Mouse (Mus musculus): ENCODE data around the gene E2f6. TPM values are rescaled to one million over a fixed set of nuclear protein-coding genes. Genes with fewer than 3 reads are reported as not detected.

The E2f6 gene
- polyA plus RNA-seq, 1 experiment = 27.9 TPM

- no peak for DNase-seq (ENCODE audit: low spot score)
Observed at GRCm38 (mm10) chr12:16874086-16874485, 63.3 kb downstream of the E2f6 start.

- DNase-seq (ENCODE audit: low spot score) = no peak
Observed at GRCm38 (mm10) chr12:16875269-16875668, 64.5 kb downstream of the E2f6 start.

- DNase-seq (ENCODE audit: low spot score) = no peak
Observed at GRCm38 (mm10) chr12:16875678-16876077, 64.9 kb downstream of the E2f6 start.

- DNase-seq (ENCODE audit: low spot score) = no peak
Observed at GRCm38 (mm10) chr12:16876667-16877066, 65.9 kb downstream of the E2f6 start.

GRCm38 (mm10) chr12:16877141-16877540 is 66.4 kb downstream of the E2f6 start:
- DNase-seq (ENCODE audit: low spot score) = no peak

GRCm38 (mm10) chr12:16877679-16878078 is 66.9 kb downstream of the E2f6 start:
- no peak for DNase-seq (ENCODE audit: low spot score)

- DNase-seq (ENCODE audit: low spot score) = no peak
Observed at GRCm38 (mm10) chr12:16879369-16879768, 68.6 kb downstream of the E2f6 start.

GRCm38 (mm10) chr12:16880077-16880476 is 69.3 kb downstream of the E2f6 start:
- no peak for DNase-seq (ENCODE audit: low spot score)

- DNase-seq (ENCODE audit: low spot score) = no peak
Observed at GRCm38 (mm10) chr12:16882442-16882841, 71.7 kb downstream of the E2f6 start.

- DNase-seq (ENCODE audit: low spot score) = no peak
Observed at GRCm38 (mm10) chr12:16883111-16883510, 72.3 kb downstream of the E2f6 start.

GRCm38 (mm10) chr12:16884534-16884933 is 73.8 kb downstream of the E2f6 start:
- no peak for DNase-seq (ENCODE audit: low spot score)

- DNase-seq (ENCODE audit: low spot score) = no peak
Observed at GRCm38 (mm10) chr12:16886354-16886753, 75.6 kb downstream of the E2f6 start.

Other genes starting within 250 kb of the E2f6 start
- 12.3 and 15.5 TPM in 2 replicates for gene Lpin1, start 200.0 kb upstream of the E2f6 start, polyA plus RNA-seq (2012; rRNA removed)
- 0.13 and 0.22 TPM in 2 replicates for gene Ntsr2, start 157.6 kb upstream of the E2f6 start, polyA plus RNA-seq (2012; rRNA removed)
- gene Greb1, start 10.1 kb upstream of the E2f6 start, polyA plus RNA-seq (2012; rRNA removed) = 0.29 and 0.35 TPM in 2 replicates
- 42.1 and 52.0 TPM in 2 replicates for gene Rock2, start 83.9 kb downstream of the E2f6 start, polyA plus RNA-seq (2012; rRNA removed)
- gene Pqlc3, start 189.4 kb downstream of the E2f6 start, polyA plus RNA-seq (2012; rRNA removed) = 23.4 and 24.4 TPM in 2 replicates
- 0.07 and 0.47 TPM in 2 replicates for gene 2410004P03Rik, start 200.8 kb downstream of the E2f6 start, polyA plus RNA-seq (2012; rRNA removed)

Measured in urinary bladder, adult 2 months (tissue).